Mouse (Mus musculus) CH12.LX (cell line): ENCODE data around the gene Map3k15. TPM values are rescaled to one million over a fixed set of nuclear protein-coding genes. Genes with fewer than 3 reads are reported as not detected.

Experiments used
- DNase-seq: peaks from one replicate; pipeline ENCODE4 v3.0.0-alpha.2; 2013; ENCODE audit errors: extremely low read depth
- H3K27ac ChIP-seq: 2 replicates; pipeline ENCODE4 v1.5.1; 2012; ENCODE audit warnings: low read depth, mild to moderate bottlenecking, control low read depth, moderate library complexity; ENCODE audit not compliant: insufficient read depth
- H3K27me3 ChIP-seq: replicated peaks from 2 replicates; pipeline ENCODE3; 2012; ENCODE audit warnings: inconsistent platforms
- H3K36me3 ChIP-seq, 2 experiments: replicated peaks in 1 of 2; 2 replicates each; pipeline versions ENCODE3 to v1.6.1; 2012; ENCODE audit warnings: inconsistent platforms in 1 of 2, low read length in 1 of 2, mild to moderate bottlenecking in 1 of 2, mixed read lengths in 1 of 2, moderate library complexity in 1 of 2; ENCODE audit not compliant: control insufficient read depth in 1 of 2, insufficient read depth in 1 of 2
- H3K4me1 ChIP-seq, 2 experiments: 2 replicates each; pipeline ENCODE4 v1.6.1; 2012; ENCODE audit warnings: inconsistent platforms in 1 of 2, moderate library complexity in 1 of 2; ENCODE audit not compliant: insufficient read depth in 2 of 2, control insufficient read depth in 1 of 2
- H3K4me2 ChIP-seq: 2 replicates; pipeline ENCODE4 v1.6.1; 2012; ENCODE audit warnings: low read depth, mild to moderate bottlenecking, control low read depth; ENCODE audit not compliant: poor library complexity, insufficient read depth, severe bottlenecking
- H3K4me3 ChIP-seq, 3 experiments: fragments of 150-350 bp in 1 of 3; sonication (generic) in 1 of 3; replicated peaks in 1 of 3; 2 replicates each; pipeline versions ENCODE3 to v1.5.1; 2011 to 2012; ENCODE audit warnings: low read depth in 2 of 3, low read length in 2 of 3, mild to moderate bottlenecking in 2 of 3, moderate library complexity in 2 of 3, control low read depth in 1 of 3, improper control_type of control experiment in 1 of 3, inconsistent platforms in 1 of 3, mixed read lengths in 1 of 3; ENCODE audit not compliant: poor library complexity in 1 of 3
- H3K79me2 ChIP-seq: replicated peaks from 2 replicates; pipeline ENCODE4 v1.6.1; 2012; ENCODE audit warnings: mild to moderate bottlenecking, moderate library complexity; ENCODE audit not compliant: control insufficient read depth, poor library complexity, insufficient read depth, severe bottlenecking; ENCODE audit errors: extremely low read depth
- H3K9ac ChIP-seq: 2 replicates; pipeline ENCODE4 v1.6.1; 2012; ENCODE audit warnings: low read depth, mild to moderate bottlenecking, control low read depth, moderate library complexity; ENCODE audit not compliant: insufficient read depth
- H3K9me3 ChIP-seq: replicated peaks from 2 replicates; pipeline ENCODE3; 2012; ENCODE audit warnings: low read length, inconsistent platforms, mixed read lengths
- BHLHE40 ChIP-seq: IDR thresholded peaks from 2 replicates; pipeline ENCODE4 v1.6.1; 2011; ENCODE audit warnings: mild to moderate bottlenecking, low read depth, low read length, improper control_type of control experiment
- CHD1 ChIP-seq: IDR thresholded peaks from 2 replicates; pipeline ENCODE4 v1.6.1; 2012; ENCODE audit warnings: low read depth, low read length, improper control_type of control experiment, inconsistent platforms
- CHD2 ChIP-seq: IDR thresholded peaks from 2 replicates; pipeline ENCODE4 v1.6.1; 2011; ENCODE audit warnings: low read length, improper control_type of control experiment
- E2F4 ChIP-seq: IDR thresholded peaks from 2 replicates; pipeline ENCODE4 v1.6.1; 2011; ENCODE audit warnings: low read depth, low read length, improper control_type of control experiment; ENCODE audit not compliant: insufficient replicate concordance
- ELF1 ChIP-seq: IDR thresholded peaks from 2 replicates; pipeline ENCODE4 v1.6.1; 2014; ENCODE audit warnings: low read depth, mild to moderate bottlenecking, inconsistent platforms, low read length, improper control_type of control experiment
- ETS1 ChIP-seq: conservative IDR thresholded peaks from 2 replicates; pipeline ENCODE4 v1.6.1; 2012; ENCODE audit warnings: low read depth, mild to moderate bottlenecking, inconsistent platforms, low read length, improper control_type of control experiment, moderate library complexity
- HCFC1 ChIP-seq: IDR thresholded peaks from 2 replicates; pipeline ENCODE4 v1.6.1; 2012; ENCODE audit warnings: low read depth, mild to moderate bottlenecking, inconsistent platforms, low read length, improper control_type of control experiment
- IRF4 ChIP-seq: IDR thresholded peaks from 2 replicates; pipeline ENCODE4 v1.6.1; 2014; ENCODE audit warnings: low read depth, mild to moderate bottlenecking, inconsistent platforms, low read length, improper control_type of control experiment
- JUND ChIP-seq: conservative IDR thresholded peaks from 2 replicates; pipeline ENCODE4 v1.6.1; 2011; ENCODE audit warnings: low read depth, low read length, improper control_type of control experiment
- KAT2A ChIP-seq: IDR thresholded peaks from 2 replicates; pipeline ENCODE4 v1.6.1; 2012; ENCODE audit warnings: low read length, improper control_type of control experiment, inconsistent platforms; ENCODE audit not compliant: insufficient replicate concordance
- MAFK ChIP-seq: IDR thresholded peaks from 2 replicates; pipeline ENCODE4 v1.6.1; 2011; ENCODE audit warnings: low read length, improper control_type of control experiment; ENCODE audit not compliant: insufficient replicate concordance
- MAX ChIP-seq: IDR thresholded peaks from 2 replicates; pipeline ENCODE4 v1.6.1; 2011; ENCODE audit warnings: low read length, improper control_type of control experiment
- MAZ ChIP-seq: IDR thresholded peaks from 2 replicates; pipeline ENCODE4 v1.6.1; 2012; ENCODE audit warnings: low read depth, mild to moderate bottlenecking, inconsistent platforms, low read length, improper control_type of control experiment, moderate library complexity
- MEF2A ChIP-seq: IDR thresholded peaks from 2 replicates; pipeline ENCODE4 v1.6.1; 2014; ENCODE audit warnings: low read depth, mild to moderate bottlenecking, inconsistent platforms, low read length, improper control_type of control experiment, borderline replicate concordance
- MYC ChIP-seq: IDR thresholded peaks from 2 replicates; pipeline ENCODE4 v1.6.1; 2011; ENCODE audit warnings: low read depth, mild to moderate bottlenecking, improper control_type of control experiment, low read length
- NELFE ChIP-seq: IDR thresholded peaks from 2 replicates; pipeline ENCODE4 v1.6.1; 2011; ENCODE audit warnings: low read depth, low read length, improper control_type of control experiment
- PAX5 ChIP-seq: IDR thresholded peaks from 2 replicates; pipeline ENCODE4 v1.6.1; 2012; ENCODE audit warnings: low read length, inconsistent platforms, mixed read lengths
- POLR2A ChIP-seq: IDR thresholded peaks from 2 replicates; pipeline ENCODE4 v1.6.1; 2011; ENCODE audit warnings: low read depth, mild to moderate bottlenecking, improper control_type of control experiment, low read length
- TBP ChIP-seq: conservative IDR thresholded peaks from 2 replicates; pipeline ENCODE4 v1.6.1; 2011; ENCODE audit warnings: low read depth, low read length, improper control_type of control experiment
- UBTF ChIP-seq: IDR thresholded peaks from 2 replicates; pipeline ENCODE4 v1.6.1; 2012; ENCODE audit warnings: low read depth, mild to moderate bottlenecking, inconsistent platforms, low read length, improper control_type of control experiment, moderate library complexity
- USF1 ChIP-seq: IDR thresholded peaks from 2 replicates; pipeline ENCODE4 v1.6.1; 2014; ENCODE audit warnings: low read depth, mild to moderate bottlenecking, inconsistent platforms, low read length, improper control_type of control experiment
- USF2 ChIP-seq: conservative IDR thresholded peaks from 2 replicates; pipeline ENCODE4 v1.6.1; 2011; ENCODE audit warnings: low read depth, low read length, improper control_type of control experiment
- ZC3H11A ChIP-seq: IDR thresholded peaks from 2 replicates; pipeline ENCODE4 v1.6.1; 2012; ENCODE audit warnings: low read depth, mild to moderate bottlenecking, inconsistent platforms, low read length, improper control_type of control experiment
- ZNF384 ChIP-seq: IDR thresholded peaks from 2 replicates; pipeline ENCODE4 v1.6.1; 2012; ENCODE audit warnings: low read depth, low read length, improper control_type of control experiment, inconsistent platforms
- dilution Hi-C: fragments of 300-500 bp; cut with MboI; formaldehyde crosslinking; loops from 2 replicates; pipeline ENCODE4 v1.14.3; 2020; ENCODE audit warnings: low sequenced_read_pairs; ENCODE audit not compliant: extremely low pct_unique_long_range_greater_than_20kb, extremely low pct_ligation_motif_present
- in situ Hi-C: fragments of 300-500 bp; cut with MboI; formaldehyde crosslinking; loops from 3 replicates; pipeline ENCODE4 v1.14.3; 2019; ENCODE audit warnings: low sequenced_read_pairs, low pct_ligation_motif_present, low pct_unique_long_range_greater_than_20kb, mixed read lengths
- polyA plus RNA-seq: library from polyadenylated mRNA; unstranded; fragments of >175 nt; gene quantifications from 2 replicates; pipeline ENCODE4 v1.2.1, GENCODE M21; 2012; ENCODE audit warnings: low read depth; ENCODE audit not compliant: insufficient read length
- total RNA-seq, 2 experiments: library from RNA; depleted of rRNA; stranded (reverse); fragments of 300-350 nt in 1 of 2; fragments of >200 nt in 1 of 2; gene quantifications; 2 replicates each; pipeline ENCODE4 v1.2.3; 2012 to 2014

The Map3k15 gene
- total and polyA plus RNA-seq, 3 experiments: 0.08 to 0.21 (median 0.14) TPM

DNA sequence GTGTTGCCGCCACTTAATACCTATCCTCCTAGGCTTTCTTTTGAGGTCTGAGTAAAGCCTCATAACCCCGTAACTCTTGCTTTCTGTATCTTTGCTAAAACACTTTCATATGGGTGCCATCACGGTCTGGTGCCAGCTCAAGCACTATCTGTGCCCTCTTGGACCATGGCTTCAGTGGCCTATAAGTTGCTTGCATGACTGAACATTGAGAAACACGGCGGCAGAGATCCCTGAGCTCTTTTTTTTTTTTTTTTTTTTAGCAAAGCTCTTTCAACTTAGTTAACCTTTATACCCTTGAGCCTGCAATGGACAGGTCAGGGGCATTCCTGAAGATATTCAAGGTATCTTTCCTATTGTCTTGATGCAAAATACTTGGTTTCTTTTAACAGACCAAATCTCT lies 66.4 kb downstream of the Map3k15 start:
- Histone ChIP-seq H3K9me3 (no peaks in the 10 kb centered on the region), H3K79me2 (no peaks in the 10 kb centered on the region), H3K4me1 (no peaks in the 10 kb centered on the region), H3K4me3 (no peak overlapping the region), H3K27ac (no peak overlapping the region), H3K4me2 (no peak overlapping the region), H3K9ac (no peak overlapping the region), H3K27me3 (no peaks in the 10 kb centered on the region), H3K36me3 (no peaks in the 10 kb centered on the region)
- TF ChIP-seq ZC3H11A (no peak), MAZ (no peak), CHD2 (no peak), MYC (no peak), BHLHE40 (no peak), ETS1 (no peak), ZNF384 (no peak), MEF2A (no peak), KAT2A (no peak)
- dilution Hi-C loops (no loop called here), in situ Hi-C loops (no loop called here)
- DNase-seq: no peak

- peak; percentile 71; the same call in 1 of the 2 replicates for TF ChIP-seq TBP
- no peak for TF ChIP-seq USF2
- no peak for TF ChIP-seq MAFK
- TF ChIP-seq MEF2A: no peak
- no peaks in the 10 kb centered on the region for H3K79me2 ChIP-seq
- no peak for DNase-seq
- H3K36me3 ChIP-seq: no peaks in the 10 kb centered on the region
- H3K27ac ChIP-seq: no peak overlapping the region
- no peaks in the 10 kb centered on the region for H3K9me3 ChIP-seq
- H3K4me1 ChIP-seq: no peaks in the 10 kb centered on the region
- H3K27me3 ChIP-seq: no peaks in the 10 kb centered on the region
- dilution Hi-C loops: no loop called here
- no peak overlapping the region for H3K9ac ChIP-seq
- in situ Hi-C loops: no loop called here
- no peak overlapping the region for H3K4me3 ChIP-seq
- H3K4me2 ChIP-seq: no peak overlapping the region
Measured at GRCm38 (mm10) chrX:160091973-160092372, 103.7 kb downstream of the Map3k15 start.

DNA sequence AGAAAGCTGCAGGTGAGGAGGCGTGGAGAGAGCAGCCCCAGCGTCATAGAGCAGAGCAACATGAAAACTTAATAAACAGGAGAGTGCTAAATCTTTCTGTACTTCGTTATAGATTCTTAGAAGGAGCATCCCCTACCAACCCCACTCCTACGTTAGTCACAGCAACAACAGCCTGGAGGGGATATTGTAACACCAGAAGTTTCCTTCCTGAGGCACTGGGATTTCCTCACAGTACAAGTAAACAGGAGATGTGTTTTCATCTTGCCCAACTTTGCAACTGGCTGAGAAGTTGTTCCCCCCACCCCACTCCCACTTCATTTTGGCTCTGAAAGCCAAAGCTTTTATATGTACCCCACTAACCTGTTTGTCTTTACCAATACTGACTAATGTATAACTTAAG lies 119.6 kb downstream of the Map3k15 start:
- H3K27ac ChIP-seq: no peak overlapping the region
- no peak overlapping the region for H3K9ac ChIP-seq
- H3K9me3 ChIP-seq: no peaks in the 10 kb centered on the region
- in situ Hi-C loops (no loop called here), dilution Hi-C loops (no loop called here)
- H3K4me3 ChIP-seq: no peak overlapping the region
- no peaks in the 10 kb centered on the region for H3K27me3 ChIP-seq
- H3K79me2 ChIP-seq: no peaks in the 10 kb centered on the region
- TF ChIP-seq IRF4: no peak
- no peak for TF ChIP-seq MAX
- no peak for TF ChIP-seq USF2
- TF ChIP-seq ZC3H11A: no peak
- no peak for TF ChIP-seq USF1
- TF ChIP-seq UBTF: no peak
- TF ChIP-seq E2F4: no peak
- no peak for TF ChIP-seq MAZ
- TF ChIP-seq NELFE: no peak
- TF ChIP-seq POLR2A: no peak
- no peak for TF ChIP-seq MYC
- no peak for TF ChIP-seq TBP
- TF ChIP-seq MAFK: no peak
- no peak for TF ChIP-seq ELF1
- no peak for TF ChIP-seq JUND
- no peak for TF ChIP-seq CHD1
- TF ChIP-seq HCFC1: no peak
- TF ChIP-seq PAX5: no peak
- H3K4me2 ChIP-seq: no peak overlapping the region
- no peaks in the 10 kb centered on the region for H3K36me3 ChIP-seq
- H3K4me1 ChIP-seq: no peaks in the 10 kb centered on the region
- DNase-seq: no peak
